Mouse (Mus musculus) embryo, embryonic 10.5 days (tissue): ENCODE results near the gene Mms19.

Experiments
- DNase-seq: peaks from one replicate; pipeline ENCODE4 v3.0.0-alpha.2; 2015; ENCODE audit warnings: low spot score

The Mms19 gene

GRCm38 (mm10) chr19:41900495-41901090 is 80.4 kb downstream of the Mms19 start:
- no peak for DNase-seq

- DNase-seq: peak; percentile 74
These were observed 82.1 kb downstream of the Mms19 start for GRCm38 (mm10) chr19:41898860-41899259.

- DNase-seq: no peak
These were observed 84.6 kb downstream of the Mms19 start for GRCm38 (mm10) chr19:41896319-41896711.

- peak; percentile 96 for DNase-seq
These were observed 85.3 kb downstream of the Mms19 start, which contains the start of gene Rrp12 for GRCm38 (mm10) chr19:41895460-41896318. Gene Rrp12, minus strand, starts transcription at chr19:41896173.

DNA sequence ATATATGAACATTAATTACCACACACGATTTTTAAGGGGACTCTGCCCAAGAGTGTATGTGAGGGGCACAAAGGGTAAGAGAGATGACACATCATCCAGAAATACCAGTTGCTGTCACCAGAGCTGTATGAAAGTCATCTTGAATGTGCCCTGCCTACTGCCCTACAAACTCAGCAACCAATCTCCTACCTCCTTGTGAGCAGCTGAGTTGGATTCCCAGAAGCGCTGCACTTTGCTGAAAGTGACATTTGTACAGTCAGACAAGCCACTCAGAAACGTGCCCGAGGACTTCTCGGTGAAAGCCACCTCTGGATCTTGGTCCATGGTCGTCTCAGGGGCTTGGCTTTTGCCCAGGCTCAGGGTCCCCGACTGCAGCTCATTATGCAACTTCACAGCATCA is 86.0 kb downstream of the Mms19 start:
- no peak for DNase-seq
